Mouse (Mus musculus) thymus, adult 2 months (tissue): ENCODE results near the gene Prkaa1. TPM values are rescaled to one million over a fixed set of nuclear protein-coding genes. Genes with fewer than 3 reads are reported as not detected.

ENCODE experiments used
- DNase-seq: peaks from one replicate; pipeline ENCODE4 v3.0.0; 2021
- H3K27ac ChIP-seq: fragments of 200-500 bp; 2 replicates; pipeline ENCODE4 v1.5.1; 2012; ENCODE audit warnings: low read length, control low read depth; ENCODE audit not compliant: control insufficient read depth, insufficient read depth
- H3K27me3 ChIP-seq: fragments of 200-500 bp; 2 replicates; pipeline ENCODE4 v1.6.1; 2012; ENCODE audit warnings: mild to moderate bottlenecking, low read length, moderate library complexity, mixed read lengths; ENCODE audit not compliant: control insufficient read depth, insufficient read depth
- H3K36me3 ChIP-seq: fragments of 200-500 bp; 2 replicates; pipeline ENCODE4 v1.6.1; 2012; ENCODE audit warnings: mild to moderate bottlenecking, low read length, moderate library complexity; ENCODE audit not compliant: control insufficient read depth, insufficient read depth
- H3K4me1 ChIP-seq: fragments of 200-500 bp; replicated peaks from 2 replicates; pipeline ENCODE4 v1.6.1; 2012; ENCODE audit warnings: low read length; ENCODE audit not compliant: control insufficient read depth, insufficient read depth
- H3K4me3 ChIP-seq: fragments of 200-500 bp; 2 replicates; pipeline ENCODE4 v1.5.1; 2012; ENCODE audit warnings: mild to moderate bottlenecking, low read length, control low read depth, moderate library complexity; ENCODE audit not compliant: control insufficient read depth, insufficient read depth
- CTCF ChIP-seq: fragments of 200-500 bp; IDR thresholded peaks from 2 replicates; pipeline ENCODE4 v1.5.1; 2012; ENCODE audit warnings: mild to moderate bottlenecking, control low read depth, low read length, moderate library complexity, borderline replicate concordance; ENCODE audit not compliant: control insufficient read depth, poor library complexity, insufficient read depth; ENCODE audit errors: extremely low read depth
- POLR2A ChIP-seq: fragments of 200-500 bp; IDR thresholded peaks from 2 replicates; pipeline ENCODE4 v1.6.1; 2012; ENCODE audit warnings: mild to moderate bottlenecking, low read length, control low read depth, moderate library complexity; ENCODE audit not compliant: control insufficient read depth, poor library complexity, insufficient read depth; ENCODE audit errors: extremely low read depth
- WGBS: fragments of 180-500 bp; shearing (Covaris S2); methylation state at CpG from one replicate; pipeline ENCODE4 v1.1.7; 2018; 5-methylcytosine and 5-hydroxymethylcytosine counted together
- polyA plus RNA-seq: library from polyadenylated mRNA; depleted of rRNA; stranded (reverse); fragments of >200 nt; gene quantifications from 2 replicates; pipeline ENCODE4 v1.2.3, GENCODE M21; 2012

Prkaa1 gene
- polyA plus RNA-seq, 1 experiment: 4.7 TPM

- no peak overlapping the region for H3K4me3 ChIP-seq
- H3K27ac ChIP-seq: no peak overlapping the region
- no peak for TF ChIP-seq POLR2A
- no peak for TF ChIP-seq CTCF
- no peaks in the 10 kb centered on the region for H3K4me1 ChIP-seq
- no peaks in the 10 kb centered on the region for H3K27me3 ChIP-seq
- H3K36me3 ChIP-seq: no peaks in the 10 kb centered on the region
- no peak for DNase-seq
- WGBS: 89% methylated on average over 9 of the region's 9 CpGs
These were observed 1.7 kb downstream of the Prkaa1 start for GRCm38 (mm10) chr15:5145196-5145945.

- no peak overlapping the region for H3K4me3 ChIP-seq
- TF ChIP-seq CTCF (no peak), POLR2A (no peak)
- no peak overlapping the region for H3K27ac ChIP-seq
- 93% methylated on average over 4 of the region's 4 CpGs for WGBS
- no peaks in the 10 kb centered on the region for H3K36me3 ChIP-seq
- no peak for DNase-seq
- no peaks in the 10 kb centered on the region for H3K27me3 ChIP-seq
- H3K4me1 ChIP-seq: no peaks in the 10 kb centered on the region
These were observed 5.5 kb downstream of the Prkaa1 start for GRCm38 (mm10) chr15:5149187-5149586.

GRCm38 (mm10) chr15:5152171-5152570 lies 8.5 kb downstream of the Prkaa1 start:
- Histone ChIP-seq H3K4me1 (no peaks in the 10 kb centered on the region), H3K27ac (no peak overlapping the region)

GRCm38 (mm10) chr15:5154621-5155020 lies 11.0 kb downstream of the Prkaa1 start:
- no peak for DNase-seq
- 94% methylated on average over 9 of the region's 9 CpGs for WGBS
- H3K27me3 ChIP-seq: no peaks in the 10 kb centered on the region
- no peak overlapping the region for H3K27ac ChIP-seq
- no peak overlapping the region for H3K4me3 ChIP-seq
- no peaks in the 10 kb centered on the region for H3K36me3 ChIP-seq
- H3K4me1 ChIP-seq: no peaks in the 10 kb centered on the region
- TF ChIP-seq CTCF (no peak), POLR2A (no peak)

More at GRCm38 (mm10) chr15:5152171-5152570, 8.5 kb downstream of the Prkaa1 start:
- Histone ChIP-seq H3K36me3 (no peaks in the 10 kb centered on the region), H3K27me3 (no peaks in the 10 kb centered on the region), H3K4me3 (no peak overlapping the region)
- TF ChIP-seq POLR2A: no peak
- no peak for TF ChIP-seq CTCF
- DNase-seq: no peak
- 97% methylated on average over 6 of the region's 6 CpGs for WGBS

GRCm38 (mm10) chr15:5155093-5155492 lies 11.4 kb downstream of the Prkaa1 start:
- no peak overlapping the region for H3K27ac ChIP-seq
- no peaks in the 10 kb centered on the region for H3K36me3 ChIP-seq
- no peak for TF ChIP-seq CTCF
- TF ChIP-seq POLR2A: no peak
- no peaks in the 10 kb centered on the region for H3K27me3 ChIP-seq
- no peak overlapping the region for H3K4me3 ChIP-seq
- no peak for DNase-seq
- H3K4me1 ChIP-seq: no peaks in the 10 kb centered on the region
- 76% methylated on average over 5 of the region's 5 CpGs for WGBS

DNA sequence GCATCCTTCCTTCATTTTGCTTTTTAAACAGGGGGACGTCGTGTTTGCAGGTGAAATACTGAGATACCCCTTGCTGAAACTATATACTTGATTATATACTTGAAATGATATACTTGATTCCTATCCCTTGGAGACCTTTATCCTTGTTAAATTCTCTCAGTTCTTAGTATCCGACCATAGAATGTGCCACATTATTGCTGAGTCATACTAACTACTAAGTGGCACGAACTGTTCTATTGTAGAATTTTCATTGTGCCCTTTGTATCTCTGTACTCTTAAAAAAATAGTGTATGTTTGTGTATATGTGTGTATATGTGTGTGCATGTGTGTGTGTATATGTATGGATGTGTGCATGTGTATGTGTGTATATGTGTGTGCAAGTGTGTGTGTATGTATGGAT lies 12.7 kb downstream of the Prkaa1 start:
- 89% methylated on average over 4 of the region's 4 CpGs for WGBS
- H3K4me1 ChIP-seq: no peaks in the 10 kb centered on the region
- H3K27me3 ChIP-seq: no peaks in the 10 kb centered on the region
- H3K27ac ChIP-seq: no peak overlapping the region
- H3K36me3 ChIP-seq: no peaks in the 10 kb centered on the region
- no peak overlapping the region for H3K4me3 ChIP-seq
- no peak for DNase-seq
- TF ChIP-seq POLR2A: no peak
- TF ChIP-seq CTCF: no peak
